Mouse (Mus musculus) forebrain, embryonic 10.5 days (tissue): ENCODE measurements around the gene 1700013H16Rik. TPM values are rescaled to one million over a fixed set of nuclear protein-coding genes. Genes with fewer than 3 reads are reported as not detected.
"Not testable (repeated sequence)": the region's sequence is repeated elsewhere in the genome, so short reads cannot be mapped to it uniquely, and the experiment has no call there.

ENCODE experiments used
- DNase-seq: peaks from one replicate; pipeline ENCODE4 v3.0.0-alpha.2; 2017; ENCODE audit warnings: low spot score; ENCODE audit errors: extremely low spot score
- H3K27ac ChIP-seq: fragments of 300-500 bp; sonication (generic); 2 replicates; pipeline ENCODE4 v1.5.1; 2016; ENCODE audit warnings: mild to moderate bottlenecking
- H3K27me3 ChIP-seq: fragments of 300-500 bp; sonication (generic); 2 replicates; pipeline ENCODE4 v1.6.1; 2016; ENCODE audit warnings: mild to moderate bottlenecking; ENCODE audit not compliant: poor library complexity, severe bottlenecking
- H3K36me3 ChIP-seq: fragments of 300-500 bp; sonication (generic); replicated peaks from 2 replicates; pipeline ENCODE4 v1.6.1; 2016; ENCODE audit warnings: mild to moderate bottlenecking, moderate library complexity
- H3K4me1 ChIP-seq: fragments of 300-500 bp; sonication (generic); 2 replicates; pipeline ENCODE4 v1.6.1; 2016
- H3K4me3 ChIP-seq: fragments of 300-500 bp; sonication (generic); 2 replicates; pipeline ENCODE4 v1.5.1; 2016; ENCODE audit warnings: mild to moderate bottlenecking, moderate library complexity
- H3K9me3 ChIP-seq: fragments of 300-500 bp; sonication (generic); 2 replicates; pipeline ENCODE4 v1.6.1; 2016; ENCODE audit warnings: mild to moderate bottlenecking, moderate library complexity
- WGBS: fragments of 180-500 bp; shearing (Covaris S2); methylation state at CpG from one replicate; pipeline ENCODE4 v1.1.7; 2016; 5-methylcytosine and 5-hydroxymethylcytosine counted together
- polyA plus RNA-seq: library from polyadenylated mRNA; unstranded; fragments of >200 nt; fragmentation: Nextera tagmentation; extraction: Ambion mirVana; gene quantifications from 2 replicates; pipeline ENCODE4 v1.2.1, GENCODE M21; 2016

The 1700013H16Rik gene
- polyA plus RNA-seq = not detected in 2 replicates

DNA sequence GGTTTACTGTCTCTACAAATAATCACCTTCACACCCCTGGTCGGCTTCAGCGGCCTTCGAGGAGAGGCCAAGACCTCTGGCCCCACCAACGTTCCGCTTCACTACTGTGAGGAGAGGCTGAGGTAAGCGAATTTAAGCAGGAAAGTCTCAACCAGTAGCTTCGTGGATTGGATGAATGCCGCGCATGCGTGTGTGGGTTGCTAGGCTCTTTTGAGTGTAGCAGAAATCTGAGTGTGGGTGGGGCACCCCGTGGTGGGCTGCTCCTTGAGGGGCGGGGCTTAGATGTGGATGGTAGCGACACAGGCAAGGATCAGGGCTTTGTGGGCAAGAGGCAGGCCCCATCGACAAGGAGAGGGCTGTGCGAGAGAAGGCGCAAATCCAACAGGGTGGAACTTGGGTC, at the start of gene 1700013H16Rik:
TSS of gene 1700013H16Rik (minus strand) at position 96 of the 400 bp plus-strand sequence.
- H3K4me1 ChIP-seq = no peaks in the 10 kb centered on the region
- WGBS = 93% methylated on average over 16 of the region's 16 CpGs
- H3K4me3 ChIP-seq = no peak within 1 kb of the TSS
- no peak for DNase-seq
- H3K27me3 ChIP-seq = no peaks in the 10 kb centered on the region
- no peak within 1 kb of the TSS for H3K27ac ChIP-seq
- peaks cover 18% of the 10 kb centered on the region for H3K9me3 ChIP-seq
- no peaks in the 10 kb centered on the region for H3K36me3 ChIP-seq

DNA sequence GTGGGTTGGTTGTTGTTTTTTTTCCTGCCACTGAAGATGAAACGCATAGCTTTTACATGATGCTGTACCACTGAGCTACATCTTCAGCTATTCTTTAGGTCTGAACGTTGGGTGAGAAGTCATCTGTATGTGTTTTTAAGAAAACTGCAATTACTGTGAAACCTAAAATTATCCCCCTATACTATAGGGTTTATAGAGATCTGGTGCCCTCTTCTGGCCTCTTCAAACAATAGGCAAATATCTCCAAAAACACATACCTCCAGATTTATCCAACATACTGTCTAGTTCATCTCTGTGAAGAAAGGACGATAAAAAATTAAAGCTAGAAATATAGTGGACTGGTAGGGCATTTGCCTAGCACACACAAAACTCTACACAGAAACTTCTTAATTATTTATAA, 41.4 kb upstream of the 1700013H16Rik start:
- no peaks in the 10 kb centered on the region for H3K27me3 ChIP-seq
- WGBS = 48% methylated on average over 3 of the region's 3 CpGs
- DNase-seq = no peak
- no peak overlapping the region for H3K27ac ChIP-seq
- H3K4me3 ChIP-seq = no peak overlapping the region
- no peaks in the 10 kb centered on the region for H3K9me3 ChIP-seq
- no peaks in the 10 kb centered on the region for H3K36me3 ChIP-seq
- no peaks in the 10 kb centered on the region for H3K4me1 ChIP-seq

DNA sequence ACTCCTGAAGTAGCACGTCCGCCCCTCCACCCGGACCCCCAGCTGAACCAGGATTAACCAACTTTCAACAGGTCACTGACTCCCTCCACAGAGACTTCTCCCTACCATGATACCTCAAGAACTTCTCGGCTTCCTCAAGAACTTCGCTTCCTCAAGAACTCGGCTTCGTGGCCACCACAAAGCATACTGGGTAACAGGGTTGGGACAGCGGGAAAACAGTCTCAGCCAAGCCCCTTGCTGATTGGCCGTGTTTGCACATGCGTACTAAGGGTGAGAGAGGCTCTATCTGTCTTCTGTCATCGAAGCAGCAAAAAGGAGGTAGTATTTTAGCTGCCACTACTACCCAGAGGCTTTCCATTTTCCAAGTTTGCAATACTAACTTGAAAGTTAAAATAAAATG, 39.9 kb upstream of the 1700013H16Rik start, which contains the start of gene Xlr:
TSS of gene Xlr (minus strand) at position 188 of the 400 bp plus-strand sequence.
- H3K27ac ChIP-seq, H3K9me3 ChIP-seq, DNase-seq, H3K36me3 ChIP-seq, H3K27me3 ChIP-seq, H3K4me3 ChIP-seq, H3K4me1 ChIP-seq: not testable (repeated sequence)
- 85% methylated on average over 11 of the region's 11 CpGs for WGBS

DNA sequence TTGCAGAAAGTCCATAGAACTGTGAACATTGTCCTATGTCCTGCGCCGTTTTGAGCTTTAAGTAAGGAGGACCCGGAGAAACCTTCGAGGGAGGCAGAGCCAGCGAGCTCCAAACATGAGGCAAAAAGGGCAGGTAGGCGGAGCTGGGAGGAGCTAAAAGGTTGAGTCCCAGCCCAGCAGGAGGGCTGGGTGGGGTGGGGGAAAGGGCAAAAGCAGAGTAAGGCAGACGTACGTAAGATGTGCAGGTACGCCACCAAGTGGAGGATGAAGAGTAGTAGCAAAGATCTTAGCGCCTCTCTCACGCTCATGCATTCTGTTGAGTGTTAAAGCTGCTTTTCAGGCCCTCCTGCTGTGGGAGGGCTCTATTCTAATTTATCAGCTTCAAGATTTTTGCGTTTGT, 18.6 kb upstream of the 1700013H16Rik start, which contains the start of gene Zfp36l3:
TSS of gene Zfp36l3 (minus strand) at position 119 of the 400 bp plus-strand sequence.
- no peak for DNase-seq
- Histone ChIP-seq H3K9me3 (peaks cover 19% of the 10 kb centered on the region; the same call in 1 of the 2 replicates), H3K4me3 (no peak within 1 kb of the TSS), H3K27ac (no peak within 1 kb of the TSS), H3K27me3 (no peaks in the 10 kb centered on the region), H3K4me1 (no peaks in the 10 kb centered on the region), H3K36me3 (no peaks in the 10 kb centered on the region)
- WGBS = 84% methylated on average over 12 of the region's 12 CpGs

DNA sequence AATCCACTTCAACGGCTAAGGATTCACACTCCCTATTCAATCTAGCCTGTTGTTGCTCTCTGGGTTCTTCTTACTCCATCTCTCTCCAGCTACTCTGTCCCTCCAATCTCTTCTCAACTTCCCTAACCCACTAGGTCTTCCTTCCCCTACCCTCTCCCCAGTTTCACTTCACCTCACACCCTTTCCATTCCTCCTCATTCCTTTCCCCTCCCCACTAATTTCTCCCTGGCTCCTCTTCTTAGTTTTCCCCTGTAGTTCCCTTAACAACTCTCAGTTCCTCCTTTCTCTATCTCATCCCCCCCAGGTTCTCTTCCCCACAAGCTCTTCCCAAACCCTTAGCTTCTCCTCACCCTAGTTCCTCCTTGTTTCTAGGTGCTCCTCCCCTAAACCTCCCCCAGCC, 4.8 kb downstream of the 1700013H16Rik start:
- Histone ChIP-seq H3K4me3 (no peak overlapping the region), H3K9me3 (peaks cover 18% of the 10 kb centered on the region), H3K4me1 (no peaks in the 10 kb centered on the region), H3K27me3 (no peaks in the 10 kb centered on the region), H3K27ac (no peak overlapping the region), H3K36me3 (no peaks in the 10 kb centered on the region)
- 93% methylated on average over 1 of the region's 1 CpGs for WGBS
- DNase-seq = no peak

DNA sequence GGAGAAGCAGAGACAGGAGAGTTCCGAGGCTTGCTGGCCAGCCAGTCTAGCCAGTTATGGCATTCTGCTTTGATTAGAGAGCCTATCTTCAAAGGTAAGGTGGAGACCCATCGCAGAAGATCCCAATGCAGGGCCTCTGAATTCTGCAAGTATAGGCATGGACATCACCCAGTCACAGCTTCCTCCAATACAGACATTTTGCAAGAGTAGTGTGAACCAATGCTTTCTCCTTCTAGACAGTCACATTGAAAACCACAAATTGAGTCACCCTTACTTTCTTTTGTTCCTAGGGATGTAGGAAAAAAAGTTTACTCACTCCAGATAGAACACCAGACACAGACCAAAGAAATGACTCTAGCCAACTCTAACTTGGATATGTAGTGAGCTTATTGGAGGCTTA, 28.7 kb downstream of the 1700013H16Rik start:
- Histone ChIP-seq H3K9me3 (no peaks in the 10 kb centered on the region), H3K27me3 (no peaks in the 10 kb centered on the region), H3K4me1 (no peaks in the 10 kb centered on the region), H3K27ac (no peak overlapping the region), H3K36me3 (no peaks in the 10 kb centered on the region), H3K4me3 (no peak overlapping the region)
- 83% methylated on average over 2 of the region's 2 CpGs for WGBS
- DNase-seq = no peak

DNA sequence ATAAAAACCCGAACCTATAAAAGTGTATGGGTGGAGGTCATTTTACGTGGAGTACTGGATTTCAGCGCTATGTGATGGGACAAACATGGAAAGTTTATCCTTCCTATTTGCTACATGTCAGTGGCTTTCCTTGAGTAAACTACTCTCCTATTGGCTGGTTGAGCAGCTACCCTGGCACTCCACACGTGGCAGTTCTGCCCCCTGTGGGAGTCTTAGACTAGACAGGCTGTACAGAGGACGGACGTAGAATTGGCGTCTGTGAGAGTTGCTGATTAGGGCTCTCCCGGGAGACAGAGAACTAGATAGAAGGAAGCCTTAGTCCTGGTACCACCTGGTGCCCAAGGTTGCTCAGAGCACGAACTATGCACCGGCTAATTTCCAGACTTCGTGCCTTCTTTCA, 33.0 kb downstream of the 1700013H16Rik start, which contains the start of gene 4930502E18Rik:
TSS of gene 4930502E18Rik (plus strand) at position 231 of the 400 bp plus-strand sequence.
- no peaks in the 10 kb centered on the region for H3K4me1 ChIP-seq
- DNase-seq = no peak
- WGBS = 90% methylated on average over 11 of the region's 11 CpGs
- H3K27me3 ChIP-seq = no peaks in the 10 kb centered on the region
- H3K9me3 ChIP-seq = no peaks in the 10 kb centered on the region
- H3K4me3 ChIP-seq = no peak within 1 kb of the TSS
- H3K36me3 ChIP-seq = no peaks in the 10 kb centered on the region
- no peak within 1 kb of the TSS for H3K27ac ChIP-seq

DNA sequence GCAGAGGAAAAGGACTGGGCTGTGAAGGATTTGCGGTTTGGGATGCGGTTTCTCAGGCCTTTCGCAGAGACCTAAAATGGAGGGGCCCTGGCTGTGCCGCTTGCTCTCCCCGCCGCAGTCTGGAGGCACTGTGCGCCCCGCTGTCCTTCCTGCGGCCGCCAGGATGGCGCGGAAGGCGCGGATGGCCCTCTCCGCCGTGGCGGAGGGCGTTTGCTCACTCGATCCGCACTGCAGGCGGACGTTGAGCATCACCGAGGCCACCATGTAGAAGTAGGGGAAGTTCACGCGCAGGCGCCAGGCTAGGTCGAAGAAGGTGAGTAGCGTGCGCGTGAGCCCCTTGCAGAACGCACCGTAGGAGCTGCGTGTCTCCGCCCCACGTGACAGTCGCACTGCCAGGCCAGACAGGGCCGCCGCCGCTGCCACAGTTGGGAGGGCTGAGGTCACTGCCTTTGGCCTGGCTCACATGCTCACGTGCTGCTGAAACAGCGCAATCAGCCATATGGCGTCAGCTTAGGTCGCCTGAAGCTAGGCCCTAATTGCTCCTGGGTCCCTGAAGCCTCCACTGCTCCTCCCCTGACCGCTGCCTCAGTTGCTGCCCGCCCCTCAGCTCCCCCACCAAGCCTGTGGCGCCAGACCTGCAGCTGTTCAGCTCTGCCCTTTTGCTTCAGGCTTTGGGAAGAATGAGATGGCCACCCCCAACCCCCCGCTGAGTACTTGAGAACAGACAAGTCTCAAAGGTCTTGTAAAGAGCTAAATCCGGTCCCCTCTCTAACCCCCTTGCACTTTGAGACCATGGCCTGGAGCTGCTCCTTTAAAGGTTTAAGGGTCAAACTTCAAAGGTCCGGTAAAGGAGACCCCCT, 41.1 kb downstream of the 1700013H16Rik start:
- WGBS = 22% methylated on average over 49 of the region's 49 CpGs

DNA sequence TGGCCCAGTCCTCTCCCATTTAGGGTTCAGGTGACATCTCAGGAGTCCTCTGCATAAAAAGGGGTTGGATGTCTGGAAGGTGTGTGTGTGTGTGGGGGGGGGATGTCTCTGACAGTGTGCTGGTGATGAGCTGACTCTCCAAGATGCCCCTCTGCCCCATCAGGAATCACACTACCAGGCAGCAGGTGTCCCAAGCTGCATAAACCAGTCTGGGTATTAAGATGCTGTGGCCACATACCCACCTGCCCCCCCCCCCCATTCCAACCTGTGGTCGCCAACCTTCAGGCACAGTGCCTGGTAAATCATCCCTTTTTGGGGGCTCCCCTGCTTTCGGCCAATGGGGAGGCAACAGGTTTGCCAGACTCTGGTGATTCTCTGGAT, 41.7 kb downstream of the 1700013H16Rik start:
- Histone ChIP-seq H3K4me1 (0 out of 2 replicates have a peak, but pooled peaks cover 9% of the 10 kb centered on the region), H3K27ac (peak overlapping the region; percentile 80), H3K4me3 (peak overlapping the region; percentile 42), H3K9me3 (no peaks in the 10 kb centered on the region), H3K36me3 (no peaks in the 10 kb centered on the region), H3K27me3 (no peaks in the 10 kb centered on the region)
- no peak for DNase-seq
- 59% methylated on average over 2 of the region's 2 CpGs for WGBS

More for the DNA sequence above, 41.1 kb downstream of the 1700013H16Rik start:
- Histone ChIP-seq H3K9me3 (no peaks in the 10 kb centered on the region), H3K27me3 (no peaks in the 10 kb centered on the region), H3K4me3 (peak overlapping the region; percentile 42), H3K36me3 (no peaks in the 10 kb centered on the region), H3K27ac (peak overlapping the region; percentile 80), H3K4me1 (0 out of 2 replicates have a peak, but pooled peaks cover 9% of the 10 kb centered on the region)
- DNase-seq = peak; percentile 60

DNA sequence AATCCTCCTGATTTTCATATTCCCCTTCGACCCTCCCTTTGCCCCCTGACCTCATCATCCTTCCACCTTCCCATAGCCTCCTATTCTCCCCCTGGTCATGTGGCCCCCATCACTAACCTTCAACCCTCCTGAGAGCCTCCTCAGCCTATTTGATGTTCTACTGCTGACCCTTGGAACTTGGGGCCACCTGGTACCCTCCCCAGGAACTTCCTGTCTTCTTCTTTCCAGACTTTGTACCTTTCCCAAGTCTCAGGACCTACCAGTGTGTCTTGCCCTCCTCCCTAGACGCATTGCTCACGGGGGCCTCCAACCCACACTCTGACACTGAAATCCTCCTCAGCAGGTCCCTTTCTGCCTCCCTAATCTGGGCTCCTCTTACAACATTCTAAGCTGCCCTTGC, 55.0 kb downstream of the 1700013H16Rik start:
- 91% methylated on average over 3 of the region's 3 CpGs for WGBS
- Histone ChIP-seq H3K36me3 (no peaks in the 10 kb centered on the region), H3K4me1 (no peaks in the 10 kb centered on the region), H3K4me3 (no peak overlapping the region), H3K27me3 (no peaks in the 10 kb centered on the region), H3K9me3 (no peaks in the 10 kb centered on the region), H3K27ac (no peak overlapping the region)
- no peak for DNase-seq

DNA sequence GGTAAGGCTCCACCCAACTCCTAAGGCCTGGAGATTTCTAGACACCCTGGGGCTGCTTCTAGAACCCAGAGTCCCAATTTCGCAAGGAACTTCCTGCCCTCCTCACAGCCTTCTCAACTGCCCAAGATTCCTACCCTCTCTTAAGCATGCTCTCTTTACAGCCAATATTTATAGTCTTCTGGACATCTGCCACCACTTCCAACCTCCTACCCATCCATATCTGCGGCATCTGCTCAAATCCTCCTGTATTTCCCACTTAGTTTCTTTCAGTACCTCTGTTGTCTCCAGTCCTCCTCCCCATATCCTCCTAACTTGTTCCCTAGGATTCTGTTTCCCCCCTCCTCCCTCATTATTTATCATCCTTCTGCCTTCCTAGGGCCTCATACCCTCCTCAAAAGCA, 58.4 kb downstream of the 1700013H16Rik start:
- Histone ChIP-seq H3K4me1 (no peaks in the 10 kb centered on the region), H3K9me3 (no peaks in the 10 kb centered on the region), H3K4me3 (no peak overlapping the region), H3K27ac (no peak overlapping the region), H3K27me3 (no peaks in the 10 kb centered on the region), H3K36me3 (no peaks in the 10 kb centered on the region)
- no peak for DNase-seq
- WGBS = 98% methylated on average over 2 of the region's 2 CpGs

DNA sequence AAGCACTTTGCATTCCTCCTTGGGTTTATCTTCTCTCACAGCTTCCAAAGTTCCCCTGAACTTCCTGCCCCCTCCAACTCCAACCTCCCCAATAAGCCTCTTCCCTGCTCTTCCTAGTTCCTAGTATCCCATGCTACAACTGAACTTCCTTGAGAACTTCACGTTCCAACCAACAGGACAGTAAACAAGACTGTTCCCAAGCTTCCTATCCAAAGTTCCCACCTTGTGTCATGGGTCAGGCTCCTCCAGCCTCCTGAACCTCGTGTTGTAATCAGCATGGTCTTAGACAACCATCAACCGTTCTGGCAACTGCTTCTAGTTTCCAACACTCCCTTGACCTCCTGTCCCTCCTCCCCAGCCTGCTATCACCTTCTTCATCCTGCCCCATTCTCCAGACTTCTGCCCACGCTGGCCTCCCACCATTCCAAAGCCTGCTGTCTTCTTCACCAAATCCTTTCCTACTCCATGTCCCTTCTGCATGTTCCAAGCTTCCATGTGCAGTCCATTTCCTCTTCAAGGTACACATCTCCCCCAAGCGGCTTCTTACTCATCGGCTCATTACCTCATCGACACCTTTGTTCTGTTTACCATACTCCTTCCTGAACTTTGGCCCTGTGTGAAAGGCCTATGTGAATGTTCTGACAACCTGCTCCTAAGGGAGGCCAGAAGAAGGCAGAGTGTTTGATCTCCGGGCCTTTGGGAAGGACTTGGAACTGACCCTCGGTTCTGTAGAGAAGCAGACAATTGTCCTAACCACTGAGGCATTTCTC, 63.4 kb downstream of the 1700013H16Rik start:
- DNase-seq = no peak
- Histone ChIP-seq H3K4me3 (no peak overlapping the region), H3K36me3 (no peaks in the 10 kb centered on the region), H3K27me3 (no peaks in the 10 kb centered on the region), H3K9me3 (no peaks in the 10 kb centered on the region), H3K4me1 (no peaks in the 10 kb centered on the region), H3K27ac (no peak overlapping the region)
- WGBS = 86% methylated on average over 9 of the region's 9 CpGs

DNA sequence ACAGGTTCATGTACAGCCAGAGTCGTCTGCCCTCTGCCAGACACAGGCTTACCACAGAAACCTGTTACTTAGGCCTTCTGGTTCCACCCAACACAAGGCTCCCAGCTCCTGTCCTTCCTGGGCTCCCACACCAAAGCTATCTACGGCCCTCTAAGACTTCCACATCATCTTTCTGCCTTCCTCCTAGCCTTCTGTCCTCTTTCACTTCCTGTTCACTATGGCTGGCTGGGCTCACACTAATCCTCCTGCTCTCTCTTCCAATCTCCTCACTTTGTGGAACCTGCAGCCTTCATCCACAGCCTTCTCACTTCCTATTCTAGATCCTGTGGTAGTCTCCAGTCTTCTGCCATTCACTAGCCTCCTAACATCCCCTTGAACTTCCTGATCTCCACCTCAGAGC, 64.5 kb downstream of the 1700013H16Rik start:
- Histone ChIP-seq H3K9me3 (no peaks in the 10 kb centered on the region), H3K4me1 (no peaks in the 10 kb centered on the region), H3K27me3 (no peaks in the 10 kb centered on the region), H3K36me3 (no peaks in the 10 kb centered on the region), H3K27ac (no peak overlapping the region), H3K4me3 (no peak overlapping the region)
- 71% methylated on average over 2 of the region's 2 CpGs for WGBS
- DNase-seq = no peak
